Mouse (Mus musculus) adrenal gland, adult 8-10 months (tissue): Measurements from ENCODE around the gene Dnajc1. TPM values are rescaled to one million over a fixed set of nuclear protein-coding genes. Genes with fewer than 3 reads are reported as not detected.

Experiments
- DNase-seq: peaks from one replicate; pipeline ENCODE4 v3.0.0; 2022
- total RNA-seq, 4 experiments: library from RNA; stranded (reverse); gene quantifications; 2 replicates each; pipeline ENCODE4 v1.2.4; 2022

Gene Dnajc1
- total RNA-seq, 4 experiments from 2014 or later = 35.8 to 40.4 (median 39.2) TPM

- peak; percentile 80 for DNase-seq
These were observed 196.8 kb downstream of the Dnajc1 start for GRCm38 (mm10) chr2:18195691-18196396.

- DNase-seq = no peak
These were observed 197.3 kb downstream of the Dnajc1 start for GRCm38 (mm10) chr2:18195285-18195684.

- no peak for DNase-seq
These were observed 204.3 kb downstream of the Dnajc1 start for GRCm38 (mm10) chr2:18188367-18188766.

- no peak for DNase-seq
These were observed 209.6 kb downstream of the Dnajc1 start for GRCm38 (mm10) chr2:18183079-18183478.

- no peak for DNase-seq
These were observed 211.0 kb downstream of the Dnajc1 start for GRCm38 (mm10) chr2:18181631-18182030.

- DNase-seq = no peak
These were observed 212.3 kb downstream of the Dnajc1 start for GRCm38 (mm10) chr2:18180323-18180722.

- DNase-seq = no peak
These were observed 216.4 kb downstream of the Dnajc1 start for GRCm38 (mm10) chr2:18176235-18176634.

- DNase-seq = no peak
These were observed 217.4 kb downstream of the Dnajc1 start for GRCm38 (mm10) chr2:18175234-18175633.

- no peak for DNase-seq
These were observed 223.3 kb downstream of the Dnajc1 start for GRCm38 (mm10) chr2:18169174-18169948.

GRCm38 (mm10) chr2:18165511-18165910, 227.1 kb downstream of the Dnajc1 start:
- DNase-seq = no peak

GRCm38 (mm10) chr2:18160992-18161391, 231.6 kb downstream of the Dnajc1 start:
- no peak for DNase-seq

- DNase-seq = no peak
These were observed 233.2 kb downstream of the Dnajc1 start for GRCm38 (mm10) chr2:18159426-18159825.

GRCm38 (mm10) chr2:18156131-18156530, 236.5 kb downstream of the Dnajc1 start:
- no peak for DNase-seq
